Mouse (Mus musculus) brain, embryonic 18.5 days (tissue): ENCODE data around the gene Scube1.

Experiments used
- DNase-seq: peaks from one replicate; pipeline ENCODE4 v3.0.0-alpha.2; 2012; ENCODE audit warnings: low read depth, low spot score

Gene Scube1

DNA sequence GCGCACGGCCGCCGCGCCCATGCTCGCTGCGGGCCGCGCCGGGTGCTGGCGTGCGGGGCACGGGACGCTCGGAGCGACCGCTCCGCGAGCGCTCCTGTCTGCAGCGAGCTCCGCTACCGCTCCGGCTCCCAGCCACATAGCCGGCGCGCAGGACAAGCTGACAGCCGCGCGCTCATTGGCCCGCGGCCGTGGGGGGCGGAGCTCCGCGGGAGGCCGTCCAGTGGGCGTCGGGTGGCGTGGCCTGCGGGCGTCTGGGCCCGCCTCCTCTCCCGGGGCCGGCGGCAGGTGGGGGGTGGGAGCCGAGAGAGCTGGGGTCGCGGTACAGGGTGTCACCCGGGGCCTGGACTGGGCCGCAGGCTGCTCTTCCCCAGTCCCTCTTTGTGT is at the start of gene Scube1:
Gene Scube1, minus strand, starts transcription at position 136 of the 384 bp plus-strand sequence.
- peak; percentile 83 for DNase-seq

DNA sequence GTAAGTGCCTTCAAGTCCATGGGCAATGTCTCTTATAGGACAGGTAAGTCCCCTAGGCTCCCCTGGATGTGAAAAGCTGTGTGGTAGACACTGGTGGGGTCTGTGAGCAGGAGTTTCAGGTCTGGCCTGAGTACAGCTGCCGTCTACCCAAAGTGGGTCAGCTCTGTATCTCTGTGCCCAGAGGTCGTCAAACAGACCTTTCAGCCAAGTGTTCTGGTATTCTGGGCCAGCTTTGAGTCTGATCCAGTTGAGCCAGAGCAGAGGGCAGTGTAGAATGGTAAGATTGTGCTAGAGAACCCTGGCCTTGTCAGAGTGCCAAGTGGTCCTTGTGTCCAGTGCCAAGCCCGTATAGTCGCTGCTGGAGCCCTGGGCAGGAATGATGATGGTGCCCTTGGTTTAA is 48.1 kb upstream of the Scube1 start:
- DNase-seq, result no peak

DNA sequence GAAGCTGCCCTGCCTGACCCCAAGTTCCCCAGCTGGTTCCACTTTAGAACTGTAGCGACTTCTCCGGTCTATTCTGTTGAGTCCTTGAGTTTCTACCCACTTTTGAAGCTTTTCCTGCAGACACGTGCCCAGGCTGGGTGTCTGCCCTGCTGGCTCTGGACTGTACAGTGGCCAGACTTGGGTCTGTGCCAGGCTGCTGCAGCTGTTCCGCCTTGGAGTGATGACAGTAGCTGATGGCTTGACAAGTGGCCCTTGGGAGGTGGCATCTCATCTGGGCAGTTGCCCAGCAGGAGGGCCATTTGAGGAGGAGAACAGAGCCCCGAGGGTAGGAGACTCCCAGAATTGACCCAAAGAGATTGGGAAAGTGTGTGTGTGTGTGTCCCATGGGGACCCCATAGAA is 47.6 kb upstream of the Scube1 start:
- no peak for DNase-seq

DNA sequence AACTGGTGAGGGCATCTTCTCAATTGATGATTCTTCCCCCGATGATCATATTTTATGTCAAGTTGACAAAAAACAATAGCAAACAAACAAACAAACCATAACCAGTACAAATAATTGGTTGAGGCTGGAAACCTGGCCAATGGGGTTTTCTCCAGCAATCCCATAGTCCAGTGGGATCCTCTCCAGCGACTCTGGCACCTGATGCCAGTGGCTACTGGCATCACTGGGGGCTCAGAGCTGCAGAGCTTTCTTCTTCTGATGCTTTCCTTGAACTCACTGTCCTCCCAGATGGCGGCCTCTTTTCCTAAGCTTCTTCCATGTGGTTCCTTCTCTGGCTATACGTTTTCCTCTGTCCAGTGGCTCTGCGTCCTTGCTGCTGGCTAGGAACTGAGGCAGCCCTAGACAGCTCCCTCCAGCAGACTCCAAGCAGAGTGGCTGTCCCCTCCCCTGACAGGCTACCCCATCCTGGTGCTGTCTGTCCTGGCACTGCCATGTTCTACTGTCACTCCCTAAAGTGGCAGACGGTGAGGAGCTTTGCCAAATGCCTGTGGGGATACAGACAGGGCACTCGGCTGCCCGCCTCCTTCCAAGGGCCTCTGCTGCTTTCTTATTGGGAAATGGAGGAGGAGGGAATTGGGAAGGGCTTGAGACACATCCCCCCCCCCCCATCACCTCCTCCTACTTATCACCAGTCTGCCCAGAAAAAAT is 46.7 kb upstream of the Scube1 start:
- no peak for DNase-seq

DNA sequence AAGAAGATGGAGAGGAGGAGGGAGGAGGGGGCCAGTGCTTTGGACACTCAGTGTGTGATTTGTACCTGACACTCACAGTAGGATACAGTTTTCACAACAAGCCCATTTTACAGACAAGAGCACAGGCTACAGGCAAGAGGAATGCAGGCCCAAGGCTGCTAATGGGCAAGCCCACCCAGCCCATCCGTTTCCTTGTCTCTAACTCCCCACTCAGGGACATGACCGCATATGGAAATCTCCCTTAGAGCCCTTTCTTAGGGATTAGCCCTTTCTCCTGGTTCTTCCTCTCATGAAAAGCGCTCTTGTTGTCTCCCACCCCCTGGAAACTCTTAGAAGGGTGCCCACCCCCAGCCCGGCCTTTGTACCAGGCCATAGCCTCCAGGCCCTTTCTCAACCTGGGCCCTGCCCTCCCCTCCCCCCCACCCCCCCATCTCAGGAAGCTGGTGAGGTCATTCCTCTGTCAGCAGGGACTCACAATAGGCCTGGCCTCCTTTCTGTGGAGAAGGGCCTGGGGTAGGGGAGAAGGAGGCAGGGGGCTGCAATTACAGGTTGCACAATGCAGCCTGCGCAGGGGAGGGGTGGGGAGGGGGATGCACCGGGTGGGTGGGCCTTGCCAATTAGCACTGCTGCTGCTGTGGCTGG is 40.7 kb upstream of the Scube1 start:
- DNase-seq, result no peak

DNA sequence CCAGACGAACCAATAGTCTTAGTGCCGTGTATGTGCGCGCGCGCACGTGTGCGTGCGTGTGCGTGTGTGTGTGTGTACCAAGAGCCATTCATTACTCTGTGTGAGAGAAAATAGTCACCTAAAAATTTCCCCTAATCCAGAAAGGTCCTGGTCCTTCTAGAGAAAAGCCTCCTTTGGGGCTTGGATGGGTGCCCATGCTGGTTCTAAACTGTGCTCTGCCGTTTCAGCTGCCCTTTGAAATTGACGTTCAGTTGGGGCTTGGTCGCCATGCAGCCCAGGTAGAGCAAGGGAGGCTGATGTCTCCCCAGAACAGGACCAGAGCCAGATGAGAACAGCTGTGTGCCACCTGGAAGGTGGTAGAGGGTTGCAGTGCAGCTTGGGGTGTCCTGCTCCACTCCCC is 36.7 kb upstream of the Scube1 start:
- no peak for DNase-seq

DNA sequence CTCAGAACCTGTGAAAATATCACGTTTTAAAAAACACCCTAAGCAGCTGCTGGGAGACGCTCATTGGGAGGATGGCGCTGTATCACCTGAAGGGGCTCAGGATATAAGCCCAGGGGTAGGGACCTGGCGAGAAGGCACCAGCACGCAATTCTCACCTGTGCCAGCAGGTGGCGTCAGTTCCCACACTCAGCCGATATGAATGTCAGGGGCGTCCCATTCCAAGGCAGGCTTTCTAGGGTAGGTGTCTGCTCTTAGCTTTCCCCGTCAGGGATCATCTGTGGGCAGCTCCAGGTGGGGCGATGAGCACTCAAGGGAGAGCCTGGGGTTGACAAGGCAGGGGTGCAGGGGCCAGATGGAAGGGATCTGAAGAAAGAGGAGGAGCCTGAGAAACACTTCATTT is 35.9 kb upstream of the Scube1 start:
- no peak for DNase-seq

DNA sequence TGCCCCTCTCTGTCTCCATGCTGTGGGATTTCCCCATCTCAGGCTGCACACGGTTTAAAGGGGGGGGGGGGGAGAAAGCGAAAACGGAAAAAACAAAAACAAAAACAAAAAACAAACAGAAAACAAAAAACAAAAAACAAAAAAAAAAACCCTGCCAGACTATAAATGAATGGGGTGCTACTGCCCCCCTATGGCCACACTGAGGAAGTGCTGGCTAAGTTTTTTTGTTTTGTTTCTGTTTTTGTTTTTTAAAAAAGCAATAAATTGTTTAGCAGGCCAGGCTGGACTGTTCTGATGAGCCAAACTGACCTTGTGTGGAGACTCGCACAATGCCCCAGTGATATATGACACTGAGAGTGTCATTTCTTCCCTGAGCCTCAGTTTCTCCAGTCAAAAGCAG is 34.1 kb upstream of the Scube1 start:
- DNase-seq, result no peak

DNA sequence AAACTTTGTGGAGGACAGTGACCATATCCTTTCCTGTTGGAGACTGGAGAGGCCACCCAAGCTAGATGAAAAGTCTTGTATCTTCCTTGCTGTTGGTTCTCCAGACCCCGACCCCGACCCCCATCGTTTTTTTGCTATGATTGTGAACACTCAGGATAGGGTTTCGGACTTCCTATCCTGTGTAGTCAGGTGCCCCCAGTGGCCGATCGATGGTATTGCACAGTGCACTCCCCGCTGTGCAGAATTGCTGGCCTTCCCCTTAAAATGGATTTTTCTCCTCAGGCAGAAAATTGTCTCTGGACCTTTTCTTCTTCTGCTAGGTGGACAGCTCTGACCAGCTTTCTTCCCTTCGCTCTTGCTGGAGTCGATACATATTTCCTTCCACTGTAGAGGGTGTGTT is 31.9 kb upstream of the Scube1 start:
- no peak for DNase-seq

DNA sequence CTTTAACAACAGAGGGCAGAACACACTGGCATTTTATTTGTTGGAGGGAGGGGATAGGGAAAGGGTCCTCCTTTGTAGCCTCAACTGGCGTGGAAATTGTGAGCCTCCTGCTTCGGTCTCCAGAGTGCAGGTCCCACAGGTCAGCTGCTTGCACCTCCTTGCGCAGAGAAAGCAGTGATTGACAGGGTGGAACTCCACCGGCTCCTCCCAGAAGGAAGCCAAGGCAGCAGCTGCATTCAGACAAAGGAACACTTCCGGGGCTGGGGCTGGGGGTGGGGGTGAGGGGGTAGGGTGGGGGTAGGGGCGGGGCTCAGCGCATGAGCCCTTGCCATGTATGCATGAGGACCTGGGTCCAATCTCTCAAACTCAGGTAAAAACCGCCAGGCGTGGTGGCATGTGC is 24.6 kb upstream of the Scube1 start:
- DNase-seq, result no peak

DNA sequence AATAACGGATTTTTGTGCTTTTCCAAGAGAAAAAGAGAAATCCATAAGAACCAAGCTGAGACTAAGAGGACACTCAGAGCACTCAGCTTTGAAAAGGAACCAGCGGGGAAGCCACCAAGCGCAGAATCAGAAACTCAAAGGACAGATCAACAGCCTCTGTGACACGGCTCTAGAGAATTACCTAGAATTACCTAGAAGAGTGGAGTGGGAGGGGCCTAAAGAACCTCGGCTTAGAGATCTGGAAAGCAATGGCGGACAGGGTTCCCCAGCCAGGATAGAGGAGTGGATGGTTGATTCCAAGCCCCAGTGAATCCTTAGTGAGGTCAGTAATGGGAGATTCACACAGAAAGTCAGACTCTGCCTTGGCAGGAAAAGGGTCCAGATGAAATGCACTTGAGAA is 24.2 kb upstream of the Scube1 start:
- no peak for DNase-seq

DNA sequence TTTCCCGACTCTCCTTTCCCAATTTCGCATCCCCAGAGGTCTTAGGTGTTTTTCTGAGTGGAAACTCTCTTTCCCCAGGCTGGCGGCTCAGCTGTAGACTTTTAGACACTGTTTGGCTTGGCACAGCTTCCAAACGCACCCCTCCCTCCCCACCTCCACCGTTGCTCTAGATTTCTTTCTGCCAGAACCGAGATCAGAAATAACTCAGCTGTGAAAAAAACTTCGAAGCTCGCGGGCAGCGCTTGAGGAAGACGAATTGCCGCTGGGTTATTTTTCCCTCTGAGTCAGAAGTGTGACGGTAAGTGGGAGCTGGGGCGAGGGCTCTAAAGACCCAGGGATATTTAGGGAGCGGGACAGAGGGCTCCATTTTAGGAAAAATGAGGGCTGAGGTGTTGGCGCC is 21.5 kb upstream of the Scube1 start:
- DNase-seq, result no peak

DNA sequence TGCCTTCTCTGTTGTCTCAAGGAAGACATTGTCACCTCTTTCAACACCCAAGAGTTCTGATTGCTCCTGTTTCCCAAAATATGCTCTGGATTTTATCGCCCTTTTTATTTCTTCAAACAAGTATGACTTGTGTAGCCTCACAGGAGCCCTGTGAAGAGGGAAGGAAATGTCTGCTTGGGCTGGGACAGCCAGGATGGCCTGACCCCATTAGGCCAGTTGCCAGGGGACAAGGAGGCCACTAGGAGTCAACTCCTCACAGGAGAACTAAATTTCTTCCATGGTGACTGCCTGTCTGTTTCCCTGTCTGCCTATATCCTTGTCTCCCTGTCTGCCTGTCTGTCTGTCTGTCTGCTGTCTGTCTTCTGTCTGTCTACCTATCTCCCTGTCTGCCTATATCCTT is 17.2 kb upstream of the Scube1 start:
- no peak for DNase-seq

DNA sequence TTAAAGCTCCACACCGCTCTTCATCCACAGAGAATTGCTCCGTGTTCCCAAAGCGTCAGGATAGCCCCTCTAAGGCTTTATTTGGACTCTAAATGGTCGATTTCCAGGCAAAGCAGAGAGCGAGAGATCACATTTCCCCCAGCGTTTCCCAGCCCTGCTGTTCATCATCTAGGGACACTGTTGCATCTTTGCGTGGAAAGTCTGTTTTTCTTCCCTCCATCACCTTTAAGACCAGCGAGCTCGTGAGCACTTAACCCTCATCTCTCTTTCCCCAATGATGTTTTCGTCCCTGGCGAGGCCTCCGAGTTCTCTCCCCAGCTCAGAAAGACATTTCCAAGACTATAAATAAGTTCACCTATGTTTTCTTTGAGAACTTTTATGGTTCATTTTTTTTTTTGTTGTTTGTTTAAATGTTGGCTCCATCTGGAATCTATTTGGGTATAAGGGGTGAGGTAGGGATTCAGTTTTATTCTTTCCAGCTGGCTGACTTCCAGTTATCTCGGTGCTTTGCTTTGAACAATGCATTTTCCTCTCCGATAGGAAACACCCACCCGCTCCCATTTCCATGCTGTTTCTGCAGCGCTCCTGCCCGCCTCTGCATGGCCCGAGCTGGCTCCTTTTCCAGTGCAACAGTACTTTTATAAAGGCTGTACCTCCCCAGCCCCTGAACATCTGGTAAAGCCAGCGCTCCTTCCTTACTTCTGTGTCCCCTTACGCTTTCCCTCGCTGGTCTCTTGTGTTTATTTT is 16.0 kb upstream of the Scube1 start:
- DNase-seq, result no peak

DNA sequence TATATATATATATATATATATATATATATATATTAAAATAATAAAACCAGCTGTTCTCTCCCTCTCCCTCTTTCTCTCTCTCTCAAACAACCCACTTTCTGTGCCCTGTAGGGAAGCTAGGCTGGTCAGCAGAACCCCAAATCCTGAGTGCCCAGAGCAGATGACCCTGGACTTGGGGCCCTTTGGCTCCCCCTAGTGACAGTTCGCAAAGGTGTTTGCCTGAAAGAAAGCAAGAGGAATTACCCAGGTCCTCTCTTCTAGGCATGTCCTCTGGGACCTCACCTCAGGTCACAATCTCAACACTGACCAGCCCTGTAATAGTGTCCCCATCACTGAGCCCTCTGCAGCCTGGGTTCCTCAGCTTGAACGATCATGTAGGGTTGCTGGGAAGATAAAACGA is 2.8 kb upstream of the Scube1 start:
- no peak for DNase-seq

DNA sequence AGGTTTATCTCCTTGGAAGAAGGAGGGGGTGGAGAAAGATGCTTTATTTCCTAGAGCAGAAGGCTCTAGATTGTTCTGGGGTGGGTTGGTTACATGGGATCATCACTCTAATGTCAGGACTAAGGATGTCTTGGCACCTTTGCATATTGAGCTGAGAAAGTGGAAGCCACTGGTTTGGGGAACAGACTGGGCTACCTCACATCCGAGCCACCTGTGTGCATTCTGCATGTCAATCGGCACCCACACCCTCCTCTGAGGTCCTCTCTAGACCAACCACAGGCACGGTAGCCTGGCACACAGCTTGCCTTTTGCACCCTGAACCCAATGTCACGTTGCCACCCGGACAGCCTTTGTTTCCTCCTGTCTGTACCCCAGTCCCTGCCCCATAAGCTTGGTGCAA is 1.9 kb upstream of the Scube1 start:
- no peak for DNase-seq

DNA sequence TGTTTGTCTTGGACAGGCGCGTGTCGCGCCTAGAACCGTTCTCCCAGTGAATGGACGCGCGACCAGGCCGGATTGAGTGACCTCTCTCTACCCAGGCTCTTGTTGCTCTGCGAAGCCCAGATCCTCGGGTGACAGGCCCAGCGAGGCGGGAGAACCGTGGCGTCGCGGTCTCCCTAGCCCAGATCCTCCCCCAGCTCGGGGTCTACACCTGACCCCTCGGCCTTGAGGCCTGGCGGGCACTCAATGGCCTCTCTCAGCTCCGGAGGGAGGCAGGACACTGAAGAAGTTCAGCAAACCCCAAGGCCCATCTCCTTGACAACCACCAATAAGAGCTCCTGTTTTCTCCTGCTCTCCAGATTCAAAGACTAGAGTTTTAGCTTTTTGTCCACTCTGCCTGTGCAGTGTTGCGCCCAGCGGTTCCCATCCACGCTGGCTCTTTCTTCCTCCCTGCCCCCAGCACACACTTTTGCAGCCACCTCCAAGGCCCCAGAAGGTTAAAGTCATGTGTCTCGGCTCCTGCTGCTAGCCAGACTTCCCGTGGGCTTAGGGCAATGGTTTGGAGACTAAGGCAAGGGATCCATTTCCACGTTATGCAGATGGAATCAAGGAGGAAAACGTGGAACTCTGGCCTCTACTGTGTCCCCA is 857 bp upstream of the Scube1 start:
- DNase-seq, result no peak

DNA sequence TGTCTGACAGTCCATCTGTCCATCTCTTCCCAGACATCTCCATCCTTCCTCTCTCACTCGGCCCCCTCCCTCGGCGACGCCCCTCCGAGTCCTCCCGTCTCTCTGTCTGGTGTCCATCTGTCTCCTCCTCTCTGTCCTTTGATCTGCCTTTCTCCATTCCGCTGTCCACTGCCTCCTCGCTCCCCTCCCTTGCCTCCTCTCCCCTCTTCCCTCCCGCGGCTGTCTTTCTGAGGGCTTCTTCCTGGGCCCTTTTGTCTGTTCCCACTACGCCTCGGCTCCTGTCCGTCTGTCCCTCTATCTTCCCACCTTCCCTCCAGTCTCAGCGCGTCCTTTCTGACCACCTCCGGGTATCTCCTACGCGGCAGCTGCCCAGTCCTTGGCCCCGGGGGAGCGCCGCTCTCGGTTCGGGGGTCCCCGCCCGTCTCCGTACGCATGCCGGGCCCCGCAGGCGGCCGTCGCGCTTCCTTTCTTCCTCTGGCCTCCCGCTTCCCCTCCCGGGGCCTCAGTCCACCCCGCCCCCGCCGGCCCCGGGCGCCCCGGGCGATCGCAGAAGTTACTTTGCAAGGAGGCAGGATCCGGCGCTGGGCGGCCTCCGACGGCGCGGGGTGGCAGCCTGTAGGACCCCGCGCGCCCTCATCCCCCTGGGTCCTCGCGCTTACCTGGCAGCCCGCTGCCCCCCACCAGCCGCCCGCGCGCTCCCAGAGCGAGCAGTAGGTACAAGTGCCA is 498 bp downstream of the Scube1 start:
- no peak for DNase-seq

DNA sequence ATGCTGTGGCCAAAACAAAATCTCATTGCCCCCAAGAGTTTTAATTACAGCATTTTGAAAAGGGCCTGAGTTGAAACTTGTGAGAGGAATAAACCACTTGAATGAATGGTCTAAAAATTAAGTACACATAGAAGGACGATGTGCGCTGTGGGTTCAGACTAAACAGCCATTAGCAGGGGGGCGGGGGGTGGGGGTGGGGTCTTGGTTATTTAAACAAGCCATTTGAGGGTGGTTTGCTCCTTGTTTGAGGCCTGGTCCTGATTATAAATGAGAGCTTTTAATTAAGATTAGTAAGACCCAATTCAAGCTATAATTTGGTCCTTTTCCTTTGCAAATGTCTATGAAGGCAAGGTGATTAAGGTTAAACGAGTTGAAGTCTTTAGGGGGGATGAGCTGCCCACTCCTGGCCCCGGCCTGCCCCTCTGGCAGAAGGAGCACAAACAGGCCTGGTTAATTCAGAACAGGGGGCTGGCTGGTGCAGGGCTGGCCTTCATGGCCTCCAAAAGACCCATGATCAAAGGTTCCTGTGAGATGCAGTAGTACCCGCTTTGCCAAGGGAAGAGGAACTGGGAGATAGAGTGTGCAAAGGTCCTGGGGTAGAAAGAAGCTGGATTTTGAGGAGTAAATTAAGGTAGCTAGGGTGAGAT is 9.1 kb downstream of the Scube1 start:
- DNase-seq, result no peak

DNA sequence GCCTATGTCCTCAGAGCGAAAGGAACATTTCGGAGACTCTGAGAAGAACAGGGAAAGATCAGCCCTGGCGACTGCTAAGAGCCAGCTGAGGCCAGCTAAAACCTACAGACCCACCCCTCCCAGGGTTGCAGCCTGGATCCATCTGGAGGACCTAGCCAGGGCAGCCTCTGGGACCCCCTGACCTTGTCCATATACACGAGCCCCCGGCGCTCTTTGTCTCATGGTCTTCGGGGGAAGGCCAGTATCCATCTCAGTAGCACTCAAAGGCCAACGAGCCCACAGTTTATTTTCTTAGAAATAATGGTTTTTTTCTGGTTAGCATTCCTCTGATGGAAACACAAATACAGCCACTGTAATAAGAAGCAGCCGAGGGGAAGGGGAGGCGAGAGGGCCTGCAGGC is 12.0 kb downstream of the Scube1 start:
- no peak for DNase-seq

DNA sequence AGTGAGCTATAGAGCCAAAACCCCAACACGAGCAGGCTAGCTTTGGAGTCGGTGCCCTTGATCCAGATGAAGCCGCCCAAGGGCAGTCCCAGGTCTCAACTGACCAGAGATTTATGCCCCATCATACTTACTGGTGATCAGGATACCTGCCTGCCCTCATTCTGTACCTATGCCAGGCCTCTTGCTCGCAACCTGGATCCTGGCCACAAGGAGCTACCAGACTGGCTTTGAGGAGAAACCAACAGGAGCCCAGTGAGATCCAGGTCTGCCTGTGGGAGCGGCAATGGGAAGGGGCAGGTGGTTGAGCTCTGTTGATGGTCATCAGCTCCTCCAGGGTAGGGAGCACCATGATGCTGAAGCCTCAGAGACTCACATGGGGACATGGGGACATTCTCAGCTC is 12.5 kb downstream of the Scube1 start:
- no peak for DNase-seq
